Mouse (Mus musculus): ENCODE results near the gene Hint1. TPM values are rescaled to one million over a fixed set of nuclear protein-coding genes. Genes with fewer than 3 reads are reported as not detected.
A peak's percentile ranks its signal among the peaks of the same experiment; 100 is the strongest.
"Not testable (repeated sequence)": the region's sequence is repeated elsewhere in the genome, so short reads cannot be mapped to it uniquely, and the experiment has no call there.

Gene Hint1
- polyA plus RNA-seq, 1 experiment from 2014 or later, result 815 TPM

DNA sequence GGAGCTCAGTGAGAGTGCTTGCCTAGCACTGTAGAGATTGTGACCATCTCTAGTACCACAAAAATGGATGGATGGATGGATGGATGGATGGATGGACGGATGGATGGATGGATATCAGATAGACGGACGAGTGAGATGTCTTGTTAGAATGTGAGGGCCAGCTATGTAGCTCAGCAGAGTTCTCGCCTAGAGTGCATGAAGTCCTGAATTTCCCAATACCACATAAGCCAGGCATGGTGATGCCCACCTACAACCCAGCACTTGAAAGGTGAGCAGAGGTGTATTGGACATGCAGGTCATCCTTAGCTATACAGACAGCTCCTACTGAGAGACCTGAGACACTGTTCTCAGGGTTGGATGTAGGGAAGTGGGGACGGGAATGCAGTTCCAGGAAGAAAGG lies 25.2 kb downstream of the Hint1 start:
- TF ChIP-seq CTCF (IDR thresholded peaks at IDR 0.05), result no peak
- no peaks in the 10 kb centered on the region for H3K27me3 ChIP-seq
- no peak for DNase-seq (ENCODE audit: low read depth, low spot score)
- ATAC-seq, result no peak
- in situ Hi-C loops (cut with MboI; ENCODE audit: low pct_unique_long_range_greater_than_20kb), result no loop called here
- ChIA-PET POLR2A (interaction anchor here (0.8 kb wide), 1 partner anchor 10 kb away, joined by 5 read pairs; no protein-coding TSS in a partner anchor), CTCF (interaction anchor here (1.1 to 14.5 kb wide), 3 partner anchors 10 to 93 kb away, joined by 3 to 149 read pairs (median 4); partner anchors contain the start of gene Gpx3)

GRCm38 (mm10) chr11:54892091-54892490 lies 25.9 kb downstream of the Hint1 start:
- H3K27me3 ChIP-seq, result no peaks in the 10 kb centered on the region
- CTCF ChIA-PET, result interaction anchor here (1.1 to 14.5 kb wide), 2 partner anchors 10 to 92 kb away, joined by 3 to 149 read pairs; partner anchors contain the start of gene Gpx3
- ATAC-seq (no peak), DNase-seq (ENCODE audit: low read depth, low spot score) (no peak)
- in situ Hi-C loops (cut with MboI; ENCODE audit: low pct_unique_long_range_greater_than_20kb), result no loop called here
- POLR2A ChIA-PET, result no interaction called here
- no peak for TF ChIP-seq CTCF (IDR thresholded peaks at IDR 0.05)

DNA sequence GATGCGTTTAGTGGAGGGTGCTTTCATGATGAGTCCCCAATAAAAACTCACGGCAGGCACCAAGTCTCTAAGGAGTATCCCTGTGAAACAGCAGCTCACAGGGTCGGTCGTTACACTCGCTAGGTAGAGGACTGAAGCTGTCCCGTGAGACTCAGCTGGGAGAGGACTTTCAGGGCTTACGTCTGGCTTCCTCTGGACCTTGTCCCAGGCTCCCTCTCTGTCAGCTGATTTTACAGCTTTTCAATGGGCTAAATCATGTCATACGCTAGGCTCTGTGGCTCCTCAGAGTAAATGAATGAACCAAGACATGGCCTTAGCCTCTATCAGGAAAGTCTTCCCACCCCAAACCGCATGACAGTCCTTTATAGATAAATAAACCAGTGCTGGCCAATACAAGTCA lies 28.4 kb downstream of the Hint1 start:
- in situ Hi-C loops (cut with MboI; ENCODE audit: low pct_unique_long_range_greater_than_20kb), result no loop called here
- no peak for ATAC-seq
- ChIA-PET CTCF (interaction anchor here (1.2 to 1.4 kb wide), 3 partner anchors 9 to 90 kb away, joined by 3 to 6 read pairs (median 3); no protein-coding TSS in a partner anchor), POLR2A (interaction anchor here (1.4 kb wide), 2 partner anchors 10 kb away, joined by 4 to 14 read pairs; no protein-coding TSS in a partner anchor)
- no peak for TF ChIP-seq CTCF (IDR thresholded peaks at IDR 0.05)
- no peak for DNase-seq (ENCODE audit: low read depth, low spot score)
- no peaks in the 10 kb centered on the region for H3K27me3 ChIP-seq

DNA sequence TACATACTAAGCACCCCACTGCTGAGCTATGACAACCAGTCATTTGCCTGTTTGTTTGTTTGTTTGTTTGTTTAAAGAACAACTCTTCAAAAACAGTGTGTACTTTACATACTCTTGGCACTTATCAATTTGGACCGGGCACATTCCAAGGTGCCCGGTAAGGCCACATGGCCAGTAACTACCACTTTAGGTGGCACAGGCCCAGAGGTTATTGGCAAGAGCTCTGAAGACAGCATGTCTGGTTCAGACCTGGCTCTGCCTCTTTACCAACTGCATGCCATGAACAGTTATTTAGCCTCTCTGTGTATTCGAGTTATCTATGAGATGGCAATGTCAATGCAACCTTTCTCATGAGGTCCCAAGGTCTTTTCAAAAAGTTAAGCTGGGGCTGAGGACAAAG lies 30.5 kb downstream of the Hint1 start:
- in situ Hi-C loops (cut with MboI; ENCODE audit: low pct_unique_long_range_greater_than_20kb); DNase-seq (ENCODE audit: low read depth, low spot score); ATAC-seq; H3K27me3 ChIP-seq: not testable (repeated sequence)
- CTCF ChIA-PET, result interaction anchor here (1.1 to 12.7 kb wide), 5 partner anchors 9 to 32 kb away, joined by 3 to 149 read pairs (median 4); no protein-coding TSS in a partner anchor
- POLR2A ChIA-PET, result interaction anchor here (1.5 to 3.2 kb wide), 4 partner anchors 11 to 126 kb away, joined by 3 to 21 read pairs (median 10); no protein-coding TSS in a partner anchor

- ATAC-seq (peak; percentile 89), DNase-seq (ENCODE audit: low read depth, low spot score) (peak; percentile 90)
- ChIA-PET POLR2A (interaction anchor here (0.9 to 3.2 kb wide), 7 partner anchors 10 to 125 kb away, joined by 3 to 21 read pairs (median 5); no protein-coding TSS in a partner anchor), CTCF (interaction anchor here (0.8 to 12.7 kb wide), 7 partner anchors 10 to 30 kb away, joined by 3 to 149 read pairs (median 5); no protein-coding TSS in a partner anchor)
- no peaks in the 10 kb centered on the region for H3K27me3 ChIP-seq
- TF ChIP-seq CTCF (IDR thresholded peaks at IDR 0.05), result no peak
- in situ Hi-C loops (cut with MboI; ENCODE audit: low pct_unique_long_range_greater_than_20kb), result no loop called here
These were observed 31.3 kb downstream of the Hint1 start for GRCm38 (mm10) chr11:54897470-54897869.

GRCm38 (mm10) chr11:54899657-54900056 lies 33.5 kb downstream of the Hint1 start:
- in situ Hi-C loops (cut with MboI; ENCODE audit: low pct_unique_long_range_greater_than_20kb), result no loop called here
- ChIA-PET POLR2A (no interaction called here), CTCF (interaction anchor here (12.7 kb wide), 1 partner anchor 14 kb away, joined by 149 read pairs; no protein-coding TSS in a partner anchor)
- ATAC-seq (no peak), DNase-seq (ENCODE audit: low read depth, low spot score) (no peak)
- no peaks in the 10 kb centered on the region for H3K27me3 ChIP-seq
- no peak for TF ChIP-seq CTCF (IDR thresholded peaks at IDR 0.05)

- POLR2A ChIA-PET, result interaction anchor here (1.0 to 2.3 kb wide), 3 partner anchors 19 to 21 kb away, joined by 3 to 14 read pairs (median 5); no protein-coding TSS in a partner anchor
- no peak for TF ChIP-seq CTCF (IDR thresholded peaks at IDR 0.05)
- CTCF ChIA-PET, result interaction anchor here (0.8 to 12.7 kb wide), 2 partner anchors 17 to 18 kb away, joined by 3 to 149 read pairs; no protein-coding TSS in a partner anchor
- in situ Hi-C loops (cut with MboI; ENCODE audit: low pct_unique_long_range_greater_than_20kb), result no loop called here
- peak; percentile 27 for ATAC-seq
- DNase-seq (ENCODE audit: low read depth, low spot score), result no peak
- H3K27me3 ChIP-seq, result no peaks in the 10 kb centered on the region
These were observed 36.4 kb downstream of the Hint1 start, which contains the start of gene Gpx3 for GRCm38 (mm10) chr11:54902333-54903323. Gene Gpx3 (plus strand): TSS chr11:54902453.

GRCm38 (mm10) chr11:54903339-54903738 lies 37.2 kb downstream of the Hint1 start:
- ATAC-seq, result no peak
- DNase-seq (ENCODE audit: low read depth, low spot score), result no peak
- H3K27me3 ChIP-seq, result no peaks in the 10 kb centered on the region
- CTCF ChIA-PET, result interaction anchor here (0.7 to 12.7 kb wide), 2 partner anchors 17 to 25 kb away, joined by 3 to 149 read pairs; no protein-coding TSS in a partner anchor
- TF ChIP-seq CTCF (IDR thresholded peaks at IDR 0.05), result no peak
- POLR2A ChIA-PET, result interaction anchor here (0.5 to 2.3 kb wide), 6 partner anchors 12 to 149 kb away, joined by 3 to 14 read pairs (median 4); no protein-coding TSS in a partner anchor
- in situ Hi-C loops (cut with MboI; ENCODE audit: low pct_unique_long_range_greater_than_20kb), result no loop called here

DNA sequence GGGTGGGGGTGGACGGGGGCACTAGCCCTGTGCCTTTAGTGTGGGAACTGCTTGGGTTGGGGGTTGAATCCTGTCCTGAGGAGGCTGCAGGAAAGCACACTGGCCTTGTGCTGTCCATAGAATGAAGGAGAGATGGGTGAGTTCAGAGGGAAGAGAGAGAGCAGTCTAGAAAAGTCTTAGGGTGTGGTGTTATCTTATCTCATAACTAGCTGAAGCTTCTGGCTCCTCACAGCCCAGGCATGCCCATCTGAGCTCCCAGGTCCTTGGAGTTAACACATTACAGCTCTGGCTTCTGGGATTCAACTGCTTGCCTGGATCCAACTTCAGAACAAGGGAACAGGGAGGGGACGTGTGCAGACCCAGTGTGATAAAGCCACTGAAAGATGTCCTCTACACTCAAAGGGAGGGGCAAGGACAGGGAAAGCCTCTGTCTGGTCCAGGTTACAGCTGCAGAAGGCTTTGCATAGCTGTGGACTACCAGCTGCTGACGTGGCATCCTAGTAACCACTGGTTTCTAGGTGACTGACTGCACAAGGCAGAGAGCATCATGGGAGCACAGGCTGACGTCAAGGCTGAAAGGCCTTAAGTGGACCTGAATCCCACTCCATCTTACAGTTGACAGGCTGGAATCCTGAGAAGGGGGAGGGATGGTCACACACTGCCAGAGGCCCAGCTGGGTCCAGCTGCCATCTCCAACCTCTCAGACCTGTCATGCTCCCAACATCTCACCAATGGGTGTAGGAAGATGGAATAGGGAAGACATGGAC lies 37.9 kb downstream of the Hint1 start:
- DNase-seq (ENCODE audit: low read depth, low spot score) (no peak), ATAC-seq (no peak)
- in situ Hi-C loops (cut with MboI; ENCODE audit: low pct_unique_long_range_greater_than_20kb), result no loop called here
- TF ChIP-seq CTCF (IDR thresholded peaks at IDR 0.05), result no peak
- CTCF ChIA-PET, result interaction anchor here (0.7 to 12.7 kb wide), 2 partner anchors 18 to 24 kb away, joined by 3 to 149 read pairs; no protein-coding TSS in a partner anchor
- no peaks in the 10 kb centered on the region for H3K27me3 ChIP-seq
- POLR2A ChIA-PET, result interaction anchor here (0.7 to 4.2 kb wide), 5 partner anchors 10 to 23 kb away, joined by 3 to 19 read pairs (median 4); no protein-coding TSS in a partner anchor

Data from Patski (cell line).